Mouse (Mus musculus): ENCODE measurements around the gene Aanat.

DNA sequence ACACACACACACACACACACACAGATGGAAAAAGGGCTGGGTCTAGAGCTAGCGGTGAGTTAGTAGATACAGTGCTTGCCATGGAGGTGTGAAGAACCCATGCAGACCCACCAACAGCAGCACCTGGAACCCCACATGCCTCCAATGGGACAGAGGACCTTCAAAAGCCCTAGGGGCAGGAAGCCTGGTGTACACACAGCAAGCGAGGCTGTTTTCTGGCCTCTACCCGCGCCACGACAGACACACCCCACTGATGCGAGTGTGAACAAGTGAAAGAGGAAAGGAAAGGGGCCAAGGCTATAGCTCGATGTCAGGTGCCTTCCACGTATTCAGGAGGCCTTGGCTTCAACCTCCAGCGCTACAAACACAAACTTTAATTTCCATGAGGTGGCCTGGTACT lies 25.7 kb downstream of the Aanat start:
- no peak for TF ChIP-seq POLR2A (IDR thresholded peaks at IDR 0.05; ENCODE audit: extremely low read depth, insufficient read depth, low read length)
- no peak for TF ChIP-seq CTCF (IDR thresholded peaks at IDR 0.05; ENCODE audit: low read depth, low read length)
